Mouse (Mus musculus) liver, embryonic 14.5 days (tissue): ENCODE results near the gene Hbb-bh2.

Experiments
- CTCF ChIP-seq: IDR thresholded peaks from 2 replicates; pipeline ENCODE4 v1.5.1; 2016; ENCODE audit warnings: antibody characterized with exemption, low read depth, control low read depth
- EP300 ChIP-seq: IDR thresholded peaks from 2 replicates; pipeline ENCODE4 v1.6.1; 2016; ENCODE audit warnings: antibody characterized with exemption, low read depth

DNA sequence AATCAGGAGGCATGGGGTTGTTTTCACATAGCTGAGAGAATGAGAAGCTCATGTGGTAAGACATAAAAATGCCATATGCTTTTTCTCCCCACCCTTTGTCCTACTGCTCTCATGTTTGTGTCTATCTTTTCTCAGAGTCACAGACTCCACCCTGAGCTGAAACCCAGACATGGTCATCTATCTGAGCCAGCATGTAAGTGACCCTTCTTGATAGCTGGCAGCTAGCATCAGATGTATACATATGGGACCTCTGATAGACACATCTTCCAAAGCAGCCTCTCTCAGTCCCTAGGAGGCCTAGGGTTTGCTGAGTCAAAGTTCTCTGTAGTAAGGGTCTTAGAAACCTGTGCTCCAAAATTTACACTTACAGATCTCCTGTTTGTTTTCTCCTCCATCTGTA lies 25.4 kb upstream of the Hbb-bh2 start:
- TF ChIP-seq CTCF (0 out of 2 replicates have a peak, but pooled peaks have one; percentile 4), EP300 (peak; percentile 99)
